Mouse (Mus musculus) layer of hippocampus, adult 18-20 months (tissue): Measurements from ENCODE around the gene Fbln1. TPM values are rescaled to one million over a fixed set of nuclear protein-coding genes. Genes with fewer than 3 reads are reported as not detected.

Experiments
- DNase-seq, 2 experiments: peaks; one replicate each; pipeline ENCODE4 v3.0.0; 2022; ENCODE audit warnings: low spot score in 2 of 2
- long read RNA-seq: library from polyadenylated mRNA; stranded (forward); transcript quantifications from one replicate; pipeline ENCODE4 v2.0.0, GENCODE M21; 2021
- total RNA-seq, 2 experiments: library from RNA; stranded (reverse); gene quantifications; 2 replicates each; pipeline ENCODE4 v1.2.3; 2021

The Fbln1 gene
- total RNA-seq: 10 to 100 TPM; 13.8 to 15.4 TPM
- long read RNA-seq, transcript Fbln1-201 (17 exons, 3,659 nt): minor isoform, 9 of 20 reads
- long read RNA-seq, transcript Fbln1-202 (15 exons, 2,273 nt): major isoform, 10 of 20 reads
- long read RNA-seq, partial matches to known transcripts: 1 of 20 reads
- long read RNA-seq, other reads (novel, unspliced or antisense): 0 of 20 reads

- peak; percentile 43 to 58 for DNase-seq
Observed at GRCm38 (mm10) chr15:85205792-85206702, at the start of gene Fbln1. Gene Fbln1, plus strand, starts transcription at chr15:85205949.

GRCm38 (mm10) chr15:85156198-85156597 is 49.6 kb upstream of the Fbln1 start:
- DNase-seq: no peak

GRCm38 (mm10) chr15:85161416-85161815 is 44.3 kb upstream of the Fbln1 start:
- DNase-seq: no peak

- DNase-seq: no peak
Observed at GRCm38 (mm10) chr15:85162693-85163663, 42.8 kb upstream of the Fbln1 start.

- DNase-seq: no peak
Observed at GRCm38 (mm10) chr15:85166433-85166933, 39.3 kb upstream of the Fbln1 start.

DNA sequence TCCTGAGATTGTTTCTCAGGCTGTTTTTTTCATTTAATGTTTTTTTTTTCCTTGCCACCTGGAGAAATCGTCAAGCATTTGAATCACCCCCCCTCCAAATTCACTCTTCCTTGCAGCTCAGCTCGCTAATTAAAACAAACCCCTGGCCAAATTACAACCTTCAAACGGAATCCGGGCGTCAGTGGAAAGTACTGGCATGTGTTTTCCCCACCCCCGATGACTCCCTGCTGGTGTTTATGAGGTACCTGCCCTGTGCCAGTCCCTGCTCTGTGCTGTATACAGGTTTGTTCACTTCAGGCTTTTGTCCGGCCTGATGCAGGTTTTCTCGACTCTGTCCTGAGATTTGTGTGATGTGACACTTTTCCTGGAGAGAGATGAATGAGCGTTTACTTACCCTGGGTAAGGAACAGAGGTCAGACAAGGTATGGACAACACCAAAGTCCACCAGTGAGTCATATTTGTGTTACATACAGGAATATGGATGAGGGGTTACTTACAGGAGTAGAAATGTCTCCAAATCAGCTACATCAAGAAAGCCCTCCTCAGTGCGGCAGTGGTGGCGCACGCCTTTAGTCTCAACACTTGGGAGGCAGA is 38.6 kb upstream of the Fbln1 start:
- DNase-seq: no peak

GRCm38 (mm10) chr15:85172054-85172453 is 33.7 kb upstream of the Fbln1 start:
- no peak for DNase-seq

- DNase-seq: no peak
Observed at GRCm38 (mm10) chr15:85173425-85173824, 32.3 kb upstream of the Fbln1 start.

DNA sequence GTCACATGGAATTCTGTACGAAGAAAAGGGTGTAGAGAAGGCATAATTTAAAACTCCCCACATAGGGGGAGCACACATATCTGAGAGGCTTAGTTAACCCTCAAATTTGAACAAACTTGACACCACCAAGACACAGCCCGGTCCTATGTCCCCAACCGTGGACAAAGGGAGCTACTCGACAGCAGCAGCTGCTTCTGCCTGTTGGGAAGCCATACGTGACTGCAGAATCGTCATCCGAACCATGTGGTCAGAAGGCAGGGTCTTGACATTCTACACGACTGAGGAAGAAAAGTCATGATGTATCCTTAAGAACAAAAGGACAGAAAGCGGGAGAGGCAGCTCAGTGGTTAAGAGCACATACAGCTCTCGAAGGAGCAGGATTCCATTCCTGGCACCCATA is 31.7 kb upstream of the Fbln1 start:
- no peak for DNase-seq

DNA sequence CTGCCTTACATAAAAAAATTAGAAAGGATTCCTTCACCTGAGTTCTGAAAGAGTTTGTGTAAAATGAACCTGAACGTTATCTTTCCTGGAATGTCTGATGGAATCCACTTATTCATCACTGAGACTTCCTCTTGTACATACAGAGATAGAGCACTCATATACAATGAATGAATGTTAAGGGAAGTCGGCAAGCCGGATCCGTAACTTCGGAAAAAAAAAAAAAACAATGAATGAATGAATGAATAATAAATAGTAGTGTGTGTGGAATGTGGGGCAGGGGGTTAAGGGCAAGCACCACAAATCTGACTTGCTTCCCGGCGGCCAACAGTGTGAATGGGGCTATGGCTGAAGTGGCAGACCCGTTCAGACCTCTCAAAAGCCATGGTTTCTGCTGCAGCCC is 28.2 kb upstream of the Fbln1 start:
- DNase-seq: no peak

- no peak for DNase-seq
Observed at GRCm38 (mm10) chr15:85178172-85178571, 27.6 kb upstream of the Fbln1 start.

GRCm38 (mm10) chr15:85179528-85180180 is 26.1 kb upstream of the Fbln1 start:
- no peak for DNase-seq

- DNase-seq: no peak
Observed at GRCm38 (mm10) chr15:85180368-85180767, 25.4 kb upstream of the Fbln1 start.

DNA sequence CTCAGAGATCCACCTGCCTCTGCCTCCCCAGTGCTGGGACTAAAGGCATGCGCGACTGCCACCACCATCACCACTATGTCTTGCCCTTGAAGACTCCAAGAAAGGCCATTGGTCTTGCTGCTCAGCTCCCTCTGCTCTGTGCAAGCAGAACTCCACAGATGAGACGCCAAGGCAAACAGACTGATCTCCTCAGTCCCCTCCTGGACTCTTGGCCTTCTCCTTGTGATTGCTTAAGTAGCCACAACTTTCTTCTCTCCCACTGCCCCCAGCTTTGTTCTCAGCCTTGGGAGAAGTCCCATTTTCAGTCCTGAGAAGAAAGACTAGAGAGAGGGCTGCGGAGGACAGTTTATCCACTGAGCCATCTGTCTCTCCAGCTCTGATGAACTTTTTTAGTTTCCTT is 23.7 kb upstream of the Fbln1 start:
- no peak for DNase-seq

DNA sequence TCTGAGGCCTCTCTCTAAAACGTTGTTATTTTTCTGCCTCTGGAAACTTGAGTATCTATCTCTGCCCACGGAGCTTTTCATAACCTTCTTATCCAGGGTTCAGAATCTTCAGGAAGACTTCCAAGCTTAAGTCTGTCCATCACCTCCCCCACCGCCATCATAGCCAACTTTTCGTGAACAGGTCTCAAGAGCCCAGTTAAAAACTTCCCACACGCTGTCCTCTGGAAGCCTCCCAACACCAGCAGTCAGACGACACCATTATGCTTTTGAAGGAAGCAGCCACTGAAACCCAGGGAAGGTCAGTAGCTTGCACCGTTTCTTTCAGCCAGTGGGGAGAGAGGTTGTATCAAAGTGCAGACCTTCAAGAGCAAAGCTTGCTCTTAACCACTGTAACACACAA is 18.8 kb upstream of the Fbln1 start:
- DNase-seq: no peak

DNA sequence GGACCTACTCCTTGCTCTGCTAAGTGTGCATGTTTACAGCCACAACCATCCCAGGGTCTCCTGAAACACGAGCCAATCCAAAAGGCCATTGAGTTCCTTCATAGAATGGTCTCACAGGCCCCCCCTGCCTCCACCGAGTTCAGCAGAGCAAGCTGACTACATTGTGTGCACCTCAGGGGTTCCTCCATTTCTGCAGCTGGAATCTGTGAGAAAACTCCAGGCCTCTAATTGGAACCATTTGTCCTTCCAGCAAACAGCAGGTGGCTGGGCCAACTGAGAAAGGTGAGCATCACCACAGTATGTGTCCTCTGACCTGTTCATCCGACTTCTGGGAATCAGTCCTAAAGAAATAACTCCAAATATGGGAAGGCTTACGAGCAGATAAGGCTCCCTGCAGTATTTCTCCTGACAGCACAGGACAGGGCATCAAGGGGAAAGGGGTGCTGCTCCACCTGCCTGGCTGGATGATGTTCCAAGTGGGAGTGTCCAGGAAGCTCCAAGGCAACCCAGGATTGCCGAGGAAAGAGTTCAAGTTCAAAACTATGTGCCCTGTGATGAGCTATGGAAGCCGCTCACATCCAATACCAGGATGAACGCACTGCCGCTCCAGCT is 17.5 kb upstream of the Fbln1 start:
- no peak for DNase-seq

DNA sequence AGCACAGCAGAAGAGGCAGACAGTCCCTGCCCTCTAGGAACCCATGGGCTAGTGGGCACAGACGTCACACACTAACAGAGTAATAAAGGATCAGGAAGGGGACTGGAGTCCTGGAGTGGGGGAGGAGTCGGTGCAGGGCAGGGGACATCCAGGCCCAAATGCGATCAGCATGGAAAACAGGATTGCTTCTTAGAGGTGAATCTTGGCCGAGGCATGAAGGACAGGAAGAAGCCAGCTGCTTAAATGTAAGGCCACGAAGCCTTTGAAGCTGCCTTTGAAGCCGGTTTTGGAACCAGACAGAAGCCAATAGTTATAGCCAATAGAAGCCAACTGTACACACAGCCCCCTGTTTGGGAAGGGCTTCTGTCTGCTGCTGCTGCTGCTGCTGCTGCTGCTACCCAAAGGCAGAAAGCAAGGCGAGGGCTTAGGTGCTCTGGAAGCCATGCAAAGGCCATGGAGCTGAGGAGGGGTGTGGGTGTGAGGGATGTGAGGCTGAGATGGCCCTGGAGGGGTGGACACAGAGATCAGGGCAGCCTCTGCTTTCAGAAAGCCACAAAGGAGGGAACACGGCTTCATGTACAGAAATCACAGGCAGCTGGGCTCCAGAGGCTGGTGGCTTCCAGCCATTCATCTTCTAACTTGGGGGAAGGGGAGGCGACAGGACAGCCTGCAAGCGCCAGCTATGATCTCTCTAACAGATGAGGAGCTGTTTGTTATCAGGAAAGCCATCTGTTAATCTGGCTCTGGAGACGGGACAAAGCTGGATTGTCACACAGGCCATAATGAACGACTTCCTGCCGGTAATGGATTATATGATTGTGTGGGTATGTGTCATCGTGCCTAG is 5.1 kb upstream of the Fbln1 start:
- DNase-seq: peak; percentile 39 to 63

GRCm38 (mm10) chr15:85202199-85202598 is 3.5 kb upstream of the Fbln1 start:
- DNase-seq: no peak

DNA sequence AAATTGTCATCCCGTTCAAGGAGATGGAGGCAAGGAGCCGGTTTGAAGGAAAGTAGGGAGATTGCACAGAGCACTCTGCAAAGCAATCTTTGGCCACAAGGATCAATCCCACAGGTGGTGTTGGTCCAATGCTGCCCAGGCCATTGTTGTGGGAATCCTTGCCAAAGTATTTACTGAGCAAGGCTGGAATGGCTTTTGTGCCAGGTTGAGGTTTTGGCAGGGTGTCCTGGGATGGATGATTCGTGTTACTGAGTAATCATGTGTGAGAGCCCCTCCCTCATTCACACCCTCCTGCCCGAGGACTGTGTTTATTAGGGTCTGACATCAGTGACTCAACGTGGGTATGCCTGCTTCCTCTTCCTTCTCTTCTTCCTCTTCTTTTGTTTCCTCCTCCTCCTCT is 3.0 kb upstream of the Fbln1 start:
- DNase-seq: no peak
